Mouse (Mus musculus): ENCODE results near the gene Pex16. TPM values are rescaled to one million over a fixed set of nuclear protein-coding genes. Genes with fewer than 3 reads are reported as not detected.
A peak's percentile ranks its signal among the peaks of the same experiment; 100 is the strongest.

Pex16 gene
- polyA plus RNA-seq, 1 experiment from 2014 or later, result 29.5 TPM

GRCm38 (mm10) chr2:92381161-92381560 lies 6.7 kb downstream of the Pex16 start:
- Histone ChIP-seq H3K4me1 (peaks cover 5% of the 10 kb centered on the region), H3K36me3 (peaks cover 90% of the 10 kb centered on the region), H3K9ac (no peak overlapping the region), H3K27ac (no peak overlapping the region), H3K27me3 (no peaks in the 10 kb centered on the region), H3K9me3 (replicated peaks) (no peaks in the 10 kb centered on the region), H3K4me3 (replicated peaks) (no peak overlapping the region), H3K4me2 (no peak overlapping the region)
- no peak for ATAC-seq (replicated peaks; ENCODE audit: low FRiP score)
- 76% methylated on average over 5 of the region's 5 CpGs for WGBS

DNA sequence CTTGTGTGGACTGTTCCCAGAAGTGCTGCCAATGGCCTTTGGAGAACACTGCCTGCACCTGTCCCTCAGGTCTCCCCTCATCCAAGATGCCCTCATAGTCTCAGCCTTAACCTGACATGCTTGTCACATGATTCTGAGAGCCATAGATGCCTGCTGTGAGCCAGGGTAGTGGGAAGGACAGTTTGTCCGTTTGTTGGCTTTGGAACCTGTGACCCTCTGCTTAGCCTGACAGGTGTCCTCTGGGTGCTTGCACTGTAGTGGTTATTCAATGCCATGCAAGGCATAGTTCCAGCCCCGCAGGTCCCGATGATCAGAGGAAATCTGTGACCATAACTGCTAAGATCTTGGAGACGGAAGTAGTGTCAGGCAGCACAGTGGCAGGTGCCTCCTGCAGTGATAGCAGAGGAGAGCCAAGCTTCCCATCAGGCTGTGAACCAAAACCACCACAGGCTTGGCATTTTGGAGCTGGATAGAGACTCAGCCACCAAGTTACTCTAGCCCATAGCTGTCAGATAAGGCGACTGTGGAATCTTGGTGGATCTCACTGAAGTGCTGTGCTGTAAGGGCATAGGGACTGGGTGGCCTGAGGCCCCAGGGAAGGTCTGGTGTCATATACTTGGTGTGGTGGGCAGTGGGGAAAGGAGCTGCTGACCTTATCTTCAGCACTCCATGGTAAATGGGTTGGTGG lies 7.6 kb downstream of the Pex16 start, which contains the start of gene 1700029I15Rik:
Gene 1700029I15Rik, plus strand, starts transcription at position 638 of the 688 bp plus-strand sequence.
- WGBS, result 87% methylated on average over 5 of the region's 5 CpGs
- Histone ChIP-seq H3K9me3 (replicated peaks) (no peaks in the 10 kb centered on the region), H3K4me3 (replicated peaks) (no peak within 1 kb of the TSS), H3K27ac (no peak within 1 kb of the TSS), H3K4me1 (no peaks in the 10 kb centered on the region), H3K9ac (no peak within 1 kb of the TSS), H3K4me2 (no peak within 1 kb of the TSS), H3K36me3 (peaks cover 98% of the 10 kb centered on the region), H3K27me3 (no peaks in the 10 kb centered on the region)
- no peak for ATAC-seq (replicated peaks; ENCODE audit: low FRiP score)

DNA sequence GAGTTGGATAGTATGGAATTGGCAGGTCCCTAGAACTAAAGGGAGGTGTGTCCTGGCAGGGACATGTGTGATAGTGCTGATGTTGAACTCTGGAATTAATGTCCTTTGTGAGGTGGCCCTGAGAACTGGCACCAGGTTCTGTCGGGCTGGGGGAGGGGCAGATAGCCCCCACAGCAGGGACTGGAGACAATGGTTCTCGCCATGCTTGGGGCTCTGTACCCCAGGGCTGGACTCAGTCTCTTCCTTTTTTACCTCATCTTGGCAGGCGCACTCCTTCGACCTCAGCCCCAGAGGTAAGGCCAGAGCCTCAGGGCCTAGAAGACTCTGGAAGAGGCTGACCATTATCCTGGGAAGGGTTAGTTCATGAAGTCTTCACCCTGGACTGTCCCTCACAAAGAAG lies 8.3 kb downstream of the Pex16 start:
- Histone ChIP-seq H3K9me3 (replicated peaks) (no peaks in the 10 kb centered on the region), H3K36me3 (peaks cover 95% of the 10 kb centered on the region), H3K4me2 (no peak overlapping the region), H3K9ac (no peak overlapping the region), H3K27ac (no peak overlapping the region), H3K4me1 (peaks cover 3% of the 10 kb centered on the region; the same call in 1 of the 2 replicates), H3K27me3 (no peaks in the 10 kb centered on the region), H3K4me3 (replicated peaks) (no peak overlapping the region)
- 91% methylated on average over 4 of the region's 4 CpGs for WGBS
- ATAC-seq (replicated peaks; ENCODE audit: low FRiP score), result no peak

DNA sequence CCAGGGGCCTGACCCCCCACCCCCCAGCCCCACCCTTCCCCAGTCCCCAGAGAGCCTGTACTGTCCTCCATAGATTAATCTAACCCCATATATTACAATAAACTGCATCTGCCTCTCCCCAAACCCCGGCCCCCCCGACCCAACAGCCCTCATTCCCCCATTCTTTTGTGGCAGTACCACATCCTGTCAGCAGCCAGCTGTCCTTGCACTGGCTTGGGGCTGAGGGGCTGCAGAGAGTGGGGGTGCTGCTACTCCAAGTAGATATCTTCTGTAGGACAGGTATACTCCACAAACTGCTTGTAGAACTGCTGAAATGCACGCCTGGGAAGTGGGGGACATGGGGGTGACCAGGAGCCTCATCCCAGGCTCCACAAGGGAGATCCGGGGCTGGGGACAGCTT lies 9.6 kb downstream of the Pex16 start:
- H3K9ac ChIP-seq, result no peak overlapping the region
- no peaks in the 10 kb centered on the region for H3K27me3 ChIP-seq
- no peak overlapping the region for H3K27ac ChIP-seq
- no peak overlapping the region for H3K4me3 ChIP-seq (replicated peaks)
- 85% methylated on average over 4 of the region's 4 CpGs for WGBS
- H3K9me3 ChIP-seq (replicated peaks), result no peaks in the 10 kb centered on the region
- peaks cover 82% of the 10 kb centered on the region for H3K36me3 ChIP-seq
- no peak overlapping the region for H3K4me2 ChIP-seq
- peaks cover 14% of the 10 kb centered on the region for H3K4me1 ChIP-seq
- ATAC-seq (replicated peaks; ENCODE audit: low FRiP score), result no peak

GRCm38 (mm10) chr2:92385113-92386051 lies 10.9 kb downstream of the Pex16 start:
- H3K27me3 ChIP-seq, result no peaks in the 10 kb centered on the region
- WGBS, result 82% methylated on average over 22 of the region's 22 CpGs
- H3K36me3 ChIP-seq, result peaks cover 69% of the 10 kb centered on the region

GRCm38 (mm10) chr2:92386821-92387570 lies 12.5 kb downstream of the Pex16 start:
- no peak overlapping the region for H3K4me2 ChIP-seq
- peaks cover 55% of the 10 kb centered on the region for H3K36me3 ChIP-seq
- H3K9ac ChIP-seq, result no peak overlapping the region
- no peaks in the 10 kb centered on the region for H3K9me3 ChIP-seq (replicated peaks)
- no peak overlapping the region for H3K4me3 ChIP-seq (replicated peaks)
- H3K27ac ChIP-seq, result no peak overlapping the region
- H3K4me1 ChIP-seq, result peaks cover 40% of the 10 kb centered on the region
- no peak for ATAC-seq (replicated peaks; ENCODE audit: low FRiP score)
- WGBS, result 89% methylated on average over 30 of the region's 30 CpGs
- H3K27me3 ChIP-seq, result no peaks in the 10 kb centered on the region

More at GRCm38 (mm10) chr2:92385113-92386051, 10.9 kb downstream of the Pex16 start:
- Histone ChIP-seq H3K4me1 (peaks cover 24% of the 10 kb centered on the region), H3K9me3 (replicated peaks) (no peaks in the 10 kb centered on the region), H3K27ac (no peak overlapping the region), H3K9ac (no peak overlapping the region), H3K4me3 (replicated peaks) (no peak overlapping the region), H3K4me2 (no peak overlapping the region)
- no peak for ATAC-seq (replicated peaks; ENCODE audit: low FRiP score)

- Histone ChIP-seq H3K4me1 (peaks cover 47% of the 10 kb centered on the region), H3K9ac (no peak overlapping the region), H3K4me2 (0 out of 2 replicates have a peak overlapping the region, but pooled peaks have one; percentile 88), H3K27me3 (no peaks in the 10 kb centered on the region), H3K4me3 (replicated peaks) (0 out of 2 replicates have a peak overlapping the region, but pooled peaks have one; percentile 81), H3K27ac (no peak overlapping the region), H3K36me3 (peaks cover 49% of the 10 kb centered on the region), H3K9me3 (replicated peaks) (no peaks in the 10 kb centered on the region)
- WGBS, result 88% methylated on average over 4 of the region's 4 CpGs
- no peak for ATAC-seq (replicated peaks; ENCODE audit: low FRiP score)
These were observed 13.2 kb downstream of the Pex16 start for GRCm38 (mm10) chr2:92387646-92388045.

- WGBS, result 61% methylated on average over 3 of the region's 3 CpGs
- peak overlapping the region; percentile 69 for H3K9ac ChIP-seq
- H3K36me3 ChIP-seq, result peaks cover 44% of the 10 kb centered on the region
- H3K27ac ChIP-seq, result 0 out of 2 replicates have a peak overlapping the region, but pooled peaks have one; percentile 88
- H3K4me1 ChIP-seq, result peaks cover 52% of the 10 kb centered on the region
- no peaks in the 10 kb centered on the region for H3K27me3 ChIP-seq
- peak overlapping the region; percentile 88 for H3K4me2 ChIP-seq
- H3K4me3 ChIP-seq (replicated peaks), result peak overlapping the region; percentile 81
- no peak for ATAC-seq (replicated peaks; ENCODE audit: low FRiP score)
- no peaks in the 10 kb centered on the region for H3K9me3 ChIP-seq (replicated peaks)
These were observed 13.6 kb downstream of the Pex16 start for GRCm38 (mm10) chr2:92388081-92388517.

GRCm38 (mm10) chr2:92388891-92389641 lies 14.6 kb downstream of the Pex16 start:
- peak overlapping the region; percentile 88 for H3K4me2 ChIP-seq
- peak; percentile 90 for ATAC-seq (replicated peaks; ENCODE audit: low FRiP score)
- peaks cover 56% of the 10 kb centered on the region for H3K4me1 ChIP-seq
- H3K9ac ChIP-seq, result peak overlapping the region; percentile 69
- no peaks in the 10 kb centered on the region for H3K9me3 ChIP-seq (replicated peaks)
- H3K36me3 ChIP-seq, result peaks cover 34% of the 10 kb centered on the region
- WGBS, result under 1% methylated on average over 61 of the region's 62 CpGs
- peak overlapping the region; percentile 88 for H3K27ac ChIP-seq
- H3K4me3 ChIP-seq (replicated peaks), result peak overlapping the region; percentile 81
- H3K27me3 ChIP-seq, result no peaks in the 10 kb centered on the region

DNA sequence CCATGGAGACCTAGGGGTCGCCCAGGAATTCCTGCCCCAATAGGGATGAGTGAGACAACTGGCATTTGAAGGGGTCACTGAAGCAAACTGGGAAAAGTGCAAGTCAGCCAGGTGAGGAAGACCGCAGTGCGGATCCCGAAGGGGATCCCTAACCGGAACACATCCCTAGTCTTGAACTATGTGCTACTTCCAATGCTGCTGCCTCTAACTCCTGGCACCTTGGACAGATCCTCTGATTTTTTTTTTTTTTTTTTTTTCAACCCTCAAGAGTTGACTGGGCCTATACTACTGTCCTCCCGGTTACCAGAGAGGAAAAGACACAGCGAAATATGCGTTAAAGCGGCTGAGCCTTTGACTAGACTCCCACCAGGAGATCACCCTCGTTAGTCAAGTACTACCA lies 15.2 kb downstream of the Pex16 start:
- Histone ChIP-seq H3K27me3 (no peaks in the 10 kb centered on the region), H3K27ac (peak overlapping the region; percentile 88), H3K4me3 (replicated peaks) (peak overlapping the region; percentile 81), H3K9ac (0 out of 2 replicates have a peak overlapping the region, but pooled peaks have one; percentile 69), H3K4me2 (peak overlapping the region; percentile 88), H3K36me3 (peaks cover 29% of the 10 kb centered on the region), H3K9me3 (replicated peaks) (no peaks in the 10 kb centered on the region), H3K4me1 (peaks cover 56% of the 10 kb centered on the region)
- WGBS, result 4% methylated on average over 10 of the region's 10 CpGs
- ATAC-seq (replicated peaks; ENCODE audit: low FRiP score), result no peak

All from kidney, embryonic 15.5 days (tissue).